In genomic region chr17:5805935-5806334, GRCm38 (mm10) we compare ENCODE assay signal across 12 mouse cellular contexts. TPM values are rescaled to one million over a fixed set of nuclear protein-coding genes. Genes with fewer than 3 reads are reported as not detected.
A peak's percentile ranks its signal among the peaks of the same experiment; 100 is the strongest.
DNase-seq lines count a peak whose midpoint lies in the region; ATAC-seq lines count a peak whose summit lies in the region.
"Had no signal": no experiment of that assay in that cellular context is flagged by ENCODE, and none has a peak within 500 bp of the region (broad histone marks: within the 10 kb centered on the region; RNA-seq: fewer than 3 reads in every experiment).

No protein-coding gene starts in this region.

- no peak overlapping the region for H3K4me3 ChIP-seq in heart, embryonic 12.5 days
- no peak overlapping the region for H3K4me3 ChIP-seq in limb, embryonic 13.5 days
- H3K4me3 ChIP-seq: heart, embryonic 15.5 days had no signal

- peaks cover 11% of the 10 kb centered on the region; the same call in 1 of the 2 replicates for H3K4me1 ChIP-seq in heart, embryonic 12.5 days (replicated peaks)
- peaks cover 31% of the 10 kb centered on the region for H3K4me1 ChIP-seq in limb, embryonic 13.5 days

- no peak overlapping the region for H3K4me2 ChIP-seq in heart, embryonic 12.5 days
- no peak overlapping the region for H3K4me2 ChIP-seq in limb, embryonic 13.5 days (replicated peaks)
- H3K4me2 ChIP-seq: heart, embryonic 15.5 days; lung, embryonic 14.5 days had no signal

- no peak for ATAC-seq in heart, embryonic 12.5 days (ENCODE audit: insufficient number of reproducible peaks, low FRiP score)
- no peak for ATAC-seq in limb, embryonic 13.5 days (ENCODE audit: low FRiP score, low read depth)

- 81% methylated on average over 2 of the region's 2 CpGs for WGBS in heart, embryonic 12.5 days
- WGBS in limb, embryonic 13.5 days = 70% methylated on average over 2 of the region's 2 CpGs

- peak; percentile 63 to 86 for DNase-seq in heart, adult 18-20 months
- DNase-seq in Muller cell, postnatal 12 days (ENCODE audit: inconsistent ontology term) = peak; percentile 78
- DNase-seq in gastrocnemius, postnatal 14 days = peak; percentile 59
- no peak for DNase-seq in spleen, adult 18-20 months
- DNase-seq in thymus, postnatal 14 days = no peak
- DNase-seq in left cerebral cortex, adult 11 months (ENCODE audit: low spot score) = no peak
- DNase-seq: cerebellum, postnatal 25 days; lung, embryonic 14.5 days; thymus, postnatal 25 days had no signal

- no peak overlapping the region for H3K27ac ChIP-seq in heart, embryonic 12.5 days (ENCODE audit: poor library complexity, severe bottlenecking)
- peak overlapping the region; percentile 87 for H3K27ac ChIP-seq in limb, embryonic 13.5 days
- H3K27ac ChIP-seq: heart, embryonic 15.5 days had no signal

- intact Hi-C loops in gastrocnemius, postnatal 14 days (cut with DNase I; ENCODE audit: low total_unique reads) = no loop called here

- no peaks in the 10 kb centered on the region for H3K36me3 ChIP-seq in heart, embryonic 12.5 days
- no peaks in the 10 kb centered on the region for H3K36me3 ChIP-seq in limb, embryonic 13.5 days
- H3K36me3 ChIP-seq: heart, embryonic 15.5 days had no signal

- H3K9ac ChIP-seq in heart, embryonic 12.5 days = no peak overlapping the region
- no peak overlapping the region for H3K9ac ChIP-seq in limb, embryonic 13.5 days
- H3K9ac ChIP-seq: heart, embryonic 15.5 days; lung, embryonic 14.5 days had no signal

- H3K27me3 ChIP-seq in heart, embryonic 12.5 days (replicated peaks) = no peaks in the 10 kb centered on the region
- H3K27me3 ChIP-seq in limb, embryonic 13.5 days = no peaks in the 10 kb centered on the region
- H3K27me3 ChIP-seq: heart, embryonic 15.5 days had no signal

- no peaks in the 10 kb centered on the region for H3K9me3 ChIP-seq in heart, embryonic 12.5 days (replicated peaks)
- H3K9me3 ChIP-seq in limb, embryonic 13.5 days = no peaks in the 10 kb centered on the region; the same call in 1 of the 2 replicates
- H3K9me3 ChIP-seq: heart, embryonic 15.5 days had no signal

RNA-seq across cellular contexts. Expression of gene Snx9, which starts 35.2 kb away (rescaled TPM):
- total RNA-seq in heart, adult 18-20 months (2021) = 10 to 100 TPM; 31.0 to 32.9 TPM
- polyA plus RNA-seq in heart, embryonic 12.5 days (2016; fragmentation: Nextera tagmentation; extraction: Ambion mirVana) = 28.9 and 29.6 TPM in 2 replicates
- 10 to 100 TPM; 21.0 to 23.9 TPM for total RNA-seq in gastrocnemius, postnatal 14 days (2021)
- polyA plus RNA-seq in limb, embryonic 13.5 days (2015; fragmentation: Nextera tagmentation; extraction: Ambion mirVana) = 27.6 and 28.3 TPM in 2 replicates

Comparison
In these comparisons a context has a peak if more than half of its experiments do, and no peak if none do; other contexts are left out.
1. DNase-seq: peak in heart, adult 18-20 months (2 of 2), Muller cell, postnatal 12 days (single experiment) and gastrocnemius, postnatal 14 days (single experiment); none in spleen, adult 18-20 months (0 of 2), thymus, postnatal 14 days (single experiment) and left cerebral cortex, adult 11 months (single experiment).